Mouse (Mus musculus): ENCODE measurements around the gene Itgb7. TPM values are rescaled to one million over a fixed set of nuclear protein-coding genes. Genes with fewer than 3 reads are reported as not detected.
A peak's percentile ranks its signal among the peaks of the same experiment; 100 is the strongest.

Gene Itgb7
- total RNA-seq, 2 experiments from 2014 or later, result 1.2 to 1.3 TPM

GRCm38 (mm10) chr15:102247252-102248130 lies 15.7 kb upstream of the Itgb7 start:
- DNase-seq, result peak; percentile 86
- intact Hi-C loops (cut with DNase I), result no loop called here
- Histone ChIP-seq H3K4me3 (peak overlapping the region; percentile 76), H3K27ac (peak overlapping the region; percentile 99)
- TF ChIP-seq CTCF (IDR thresholded peaks at IDR 0.05), result no peak; the same call in 1 of the 2 replicates

- peak; percentile 98 for DNase-seq
- intact Hi-C loops (cut with DNase I), result no loop called here
- TF ChIP-seq CTCF (IDR thresholded peaks at IDR 0.05), result no peak
- H3K4me3 ChIP-seq, result peak overlapping the region; percentile 76
- peak overlapping the region; percentile 99 for H3K27ac ChIP-seq
These were observed 15.1 kb upstream of the Itgb7 start for GRCm38 (mm10) chr15:102246866-102247251.

GRCm38 (mm10) chr15:102245891-102246741 lies 14.4 kb upstream of the Itgb7 start:
- intact Hi-C loops (cut with DNase I), result no loop called here
- TF ChIP-seq CTCF (IDR thresholded peaks at IDR 0.05), result no peak
- H3K27ac ChIP-seq, result peak overlapping the region; percentile 99

GRCm38 (mm10) chr15:102245461-102245881 lies 13.7 kb upstream of the Itgb7 start:
- intact Hi-C loops (cut with DNase I), result no loop called here
- TF ChIP-seq CTCF (IDR thresholded peaks at IDR 0.05), result no peak

More at GRCm38 (mm10) chr15:102245891-102246741, 14.4 kb upstream of the Itgb7 start:
- peak overlapping the region; percentile 76 for H3K4me3 ChIP-seq
- peak; percentile 84 for DNase-seq

GRCm38 (mm10) chr15:102244306-102245191 lies 12.8 kb upstream of the Itgb7 start:
- Histone ChIP-seq H3K4me3 (peak overlapping the region; percentile 76), H3K27ac (peak overlapping the region; percentile 99)
- peak; percentile 84 for DNase-seq
- intact Hi-C loops (cut with DNase I), result no loop called here
- no peak for TF ChIP-seq CTCF (IDR thresholded peaks at IDR 0.05)

More at GRCm38 (mm10) chr15:102245461-102245881, 13.7 kb upstream of the Itgb7 start:
- peak; percentile 53 for DNase-seq
- H3K27ac ChIP-seq, result peak overlapping the region; percentile 99
- peak overlapping the region; percentile 76 for H3K4me3 ChIP-seq

GRCm38 (mm10) chr15:102243229-102244190 lies 11.8 kb upstream of the Itgb7 start:
- peak overlapping the region; percentile 99 for H3K27ac ChIP-seq
- intact Hi-C loops (cut with DNase I), result no loop called here
- peak; percentile 79 for DNase-seq
- H3K4me3 ChIP-seq, result peak overlapping the region; percentile 76
- no peak for TF ChIP-seq CTCF (IDR thresholded peaks at IDR 0.05)

GRCm38 (mm10) chr15:102242404-102243228 lies 10.9 kb upstream of the Itgb7 start:
- TF ChIP-seq CTCF (IDR thresholded peaks at IDR 0.05), result no peak
- no peak for DNase-seq
- peak overlapping the region; percentile 76 for H3K4me3 ChIP-seq
- intact Hi-C loops (cut with DNase I), result no loop called here
- H3K27ac ChIP-seq, result peak overlapping the region; percentile 99

- Histone ChIP-seq H3K27ac (peak overlapping the region; percentile 99), H3K4me3 (peak overlapping the region; percentile 29)
- DNase-seq, result peak; percentile 56
- TF ChIP-seq CTCF (IDR thresholded peaks at IDR 0.05), result no peak
- intact Hi-C loops (cut with DNase I), result no loop called here
These were observed 8.9 kb upstream of the Itgb7 start for GRCm38 (mm10) chr15:102240607-102241006.

GRCm38 (mm10) chr15:102239851-102240250 lies 8.1 kb upstream of the Itgb7 start:
- Histone ChIP-seq H3K4me3 (peak overlapping the region; percentile 11; the same call in 1 of the 2 replicates), H3K27ac (peak overlapping the region; percentile 99)
- DNase-seq, result no peak
- TF ChIP-seq CTCF (IDR thresholded peaks at IDR 0.05), result no peak
- intact Hi-C loops (cut with DNase I), result loop anchor here (1.0 to 5.0 kb wide), 3 partner anchors 39 to 137 kb away; partner anchors contain the start of gene Mfsd5

- Histone ChIP-seq H3K27ac (peak overlapping the region; percentile 99; the same call in 1 of the 2 replicates), H3K4me3 (no peak overlapping the region)
- intact Hi-C loops (cut with DNase I), result loop anchor here (1.0 to 5.0 kb wide), 3 partner anchors 40 to 138 kb away; partner anchors contain the start of gene Mfsd5
- DNase-seq, result peak; percentile 87
- TF ChIP-seq CTCF (IDR thresholded peaks at IDR 0.05), result peak; percentile 98
These were observed 7.5 kb upstream of the Itgb7 start for GRCm38 (mm10) chr15:102239260-102239590.
